In genomic region chr9:29954031-29954430, GRCm38 (mm10) we compare ENCODE assay signal across 8 mouse cellular contexts. TPM values are rescaled to one million over a fixed set of nuclear protein-coding genes. Genes with fewer than 3 reads are reported as not detected.
DNase-seq lines count a peak whose midpoint lies in the region.
"Had no signal": no experiment of that assay in that cellular context is flagged by ENCODE, and none has a peak within 500 bp of the region (broad histone marks: within the 10 kb centered on the region; RNA-seq: fewer than 3 reads in every experiment).

No protein-coding gene starts in this region.

- DNase-seq in right cerebral cortex, adult 18-20 months: peak; percentile 79
- no peak for DNase-seq in right cerebral cortex, postnatal 4 days
- peak; percentile 54 to 62 for DNase-seq in cerebellum, postnatal 36 days
- peak; percentile 44 to 73 for DNase-seq in left cerebral cortex, adult 9 months (ENCODE audit: low spot score in 2 of 2)
- no peak for DNase-seq in embryo, embryonic 10.5 days (ENCODE audit: low spot score)
- no peak for DNase-seq in heart, postnatal 4 days
- no peak for DNase-seq in ovary, postnatal 14 days (ENCODE audit: low spot score)

RNA-seq across cellular contexts. Expression of gene Ntm, which starts 8.9 kb away (rescaled TPM):
- 10 to 100 TPM; 13.4 to 15.8 TPM for total RNA-seq in heart, postnatal 4 days (2021)
- total RNA-seq: megakaryocyte, adult 5-6 weeks had no signal

Comparison
In these comparisons a context has a peak if more than half of its experiments do, and no peak if none do; other contexts are left out.
1. DNase-seq: peak in right cerebral cortex, adult 18-20 months (single experiment), cerebellum, postnatal 36 days (2 of 2) and left cerebral cortex, adult 9 months (2 of 2); none in right cerebral cortex, postnatal 4 days (single experiment), embryo, embryonic 10.5 days (single experiment), heart, postnatal 4 days (single experiment) and ovary, postnatal 14 days (single experiment).